Mouse (Mus musculus) lung, adult 2 months (tissue): ENCODE measurements around the gene Zfp568. TPM values are rescaled to one million over a fixed set of nuclear protein-coding genes. Genes with fewer than 3 reads are reported as not detected.
A peak's percentile ranks its signal among the peaks of the same experiment; 100 is the strongest.

Experiments used
- DNase-seq: peaks from one replicate; pipeline ENCODE4 v3.0.0; 2022
- H3K4me1 ChIP-seq: fragments of 200-500 bp; 2 replicates; pipeline ENCODE4 v1.6.1; 2011; ENCODE audit warnings: low read length; ENCODE audit not compliant: control insufficient read depth, insufficient read depth
- H3K4me3 ChIP-seq: fragments of 200-500 bp; replicated peaks from 2 replicates; pipeline ENCODE3; 2011; ENCODE audit warnings: low read depth, mild to moderate bottlenecking, control low read depth, low read length; ENCODE audit errors: extremely low read depth
- CTCF ChIP-seq: fragments of 200-500 bp; IDR thresholded peaks from 2 replicates; pipeline ENCODE4 v1.5.1; 2011; ENCODE audit warnings: mild to moderate bottlenecking, low read length, control low read depth; ENCODE audit not compliant: insufficient read depth
- POLR2A ChIP-seq: fragments of 200-500 bp; IDR thresholded peaks from 2 replicates; pipeline ENCODE4 v1.6.1; 2011; ENCODE audit warnings: low read depth, mild to moderate bottlenecking, control low read depth, low read length, borderline replicate concordance; ENCODE audit errors: extremely low read depth
- WGBS: fragments of 180-500 bp; shearing (Covaris S2); methylation state at CpG from one replicate; pipeline ENCODE4 v1.1.7; 2018; 5-methylcytosine and 5-hydroxymethylcytosine counted together
- polyA plus RNA-seq: library from polyadenylated mRNA; depleted of rRNA; stranded (reverse); fragments of >200 nt; gene quantifications from 2 replicates; pipeline ENCODE4 v1.2.3, GENCODE M21; 2012; rRNA removed

Gene Zfp568
- polyA plus RNA-seq, result 5.1 and 6.1 TPM in 2 replicates

DNA sequence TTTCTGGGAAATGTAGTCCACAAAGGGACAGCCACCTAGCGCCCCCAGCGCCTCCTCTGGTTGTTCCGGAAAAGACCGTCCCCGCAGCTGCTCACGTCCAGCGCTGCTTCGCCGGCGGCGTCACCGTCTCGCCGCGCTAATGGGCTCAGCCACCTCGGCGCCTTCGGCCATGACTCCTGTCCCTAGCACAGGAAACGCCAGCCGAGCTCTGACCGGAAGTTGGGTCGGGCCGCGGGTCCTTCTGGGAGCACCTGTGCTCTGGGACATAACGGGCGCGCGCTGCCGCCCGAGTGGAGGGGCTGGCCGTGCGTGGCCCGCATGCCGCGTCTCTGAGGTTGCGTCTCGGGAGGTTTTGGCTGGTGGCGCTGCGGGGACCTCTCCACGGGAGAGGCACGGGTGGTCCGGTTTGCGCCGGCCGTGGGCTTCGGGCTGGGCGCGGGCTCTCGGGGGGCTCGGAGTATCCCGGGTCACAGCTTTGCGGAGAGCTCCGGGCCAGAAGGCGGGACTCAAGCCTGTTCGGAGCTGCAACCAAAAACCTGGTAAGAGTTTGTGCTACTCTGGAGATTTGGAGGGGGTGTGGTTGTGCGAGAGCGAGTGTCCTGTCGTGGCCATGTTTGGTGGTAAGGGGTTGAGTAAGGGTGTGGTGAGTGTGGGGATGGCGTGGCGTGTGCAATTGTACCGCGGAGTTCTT, at the start of gene Zfp568:
Zfp568 (plus strand) TSS at position 266 of the 691 bp plus-strand sequence.
- WGBS, result under 1% methylated on average over 62 of the region's 62 CpGs
- H3K4me3 ChIP-seq, result peak within 1 kb of the TSS; percentile 75
- H3K4me1 ChIP-seq, result no peaks in the 10 kb centered on the region
- TF ChIP-seq POLR2A (peak; percentile 96), CTCF (peak; percentile 36)
- DNase-seq, result peak; percentile 89

DNA sequence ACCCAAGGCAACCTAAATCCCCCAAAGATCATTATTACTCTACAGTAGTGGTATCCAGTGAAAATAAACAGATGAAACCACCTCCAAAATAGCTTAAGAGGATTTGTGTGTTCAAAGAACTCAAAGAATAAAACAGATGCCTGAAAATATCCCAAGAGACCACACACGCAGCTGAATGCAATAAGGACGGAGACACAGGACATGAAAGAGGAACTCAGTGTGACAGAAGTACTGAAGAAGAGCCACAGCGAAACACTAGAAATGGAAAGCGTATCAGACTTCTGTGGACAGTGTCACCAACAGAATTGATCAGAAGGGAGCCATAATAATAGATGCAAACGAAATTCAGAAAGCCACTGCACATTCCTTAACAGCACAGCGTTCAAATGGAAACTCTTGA, 44.9 kb upstream of the Zfp568 start:
- Histone ChIP-seq H3K4me1 (no peaks in the 10 kb centered on the region), H3K4me3 (no peak overlapping the region)
- no peak for DNase-seq
- WGBS, result 77% methylated on average over 6 of the region's 6 CpGs
- no peak for TF ChIP-seq POLR2A
- TF ChIP-seq CTCF, result no peak

DNA sequence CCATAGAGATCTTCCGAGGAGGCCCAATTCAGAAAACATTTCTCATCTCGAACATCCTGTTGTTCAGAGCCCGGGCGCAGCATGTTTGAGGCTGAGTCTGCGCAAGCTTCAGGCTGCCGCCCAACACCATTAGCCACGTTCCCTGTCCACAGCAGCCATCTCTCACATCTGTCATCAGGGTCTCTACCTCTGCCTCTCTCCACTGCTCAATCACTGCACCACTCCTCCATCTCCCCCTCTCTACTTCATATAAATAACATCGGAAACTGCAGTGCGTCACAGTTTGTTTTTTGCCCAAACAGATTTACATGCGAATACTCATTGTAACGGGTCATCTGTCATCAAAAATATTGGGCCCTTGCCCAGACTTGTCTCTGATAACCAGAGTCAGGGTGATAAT, 42.7 kb upstream of the Zfp568 start:
- no peak for DNase-seq
- TF ChIP-seq CTCF (no peak), POLR2A (no peak)
- no peak overlapping the region for H3K4me3 ChIP-seq
- WGBS, result 76% methylated on average over 11 of the region's 11 CpGs
- H3K4me1 ChIP-seq, result no peaks in the 10 kb centered on the region

DNA sequence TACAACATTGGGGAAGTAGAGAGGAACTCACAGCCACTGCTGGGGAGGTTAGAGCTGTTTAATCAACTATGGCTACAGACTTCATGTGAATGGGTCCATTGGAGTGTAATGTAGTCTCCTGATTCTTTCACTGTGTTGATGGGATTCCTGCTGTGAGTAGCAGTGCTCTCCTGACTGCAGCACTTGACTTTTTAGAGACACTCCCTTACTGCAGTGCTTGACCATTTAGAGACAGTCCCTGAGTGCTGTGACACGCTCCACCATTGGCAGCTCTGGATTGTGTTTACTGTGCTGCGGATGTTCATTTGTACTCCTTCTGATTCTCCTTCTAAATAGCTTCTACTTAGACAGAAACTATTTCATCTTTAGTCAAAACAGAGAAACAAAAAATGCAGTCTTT, 41.0 kb upstream of the Zfp568 start:
- no peak overlapping the region for H3K4me3 ChIP-seq
- no peaks in the 10 kb centered on the region for H3K4me1 ChIP-seq
- no peak for TF ChIP-seq POLR2A
- TF ChIP-seq CTCF, result no peak
- no peak for DNase-seq
- 44% methylated on average over 2 of the region's 2 CpGs for WGBS

DNA sequence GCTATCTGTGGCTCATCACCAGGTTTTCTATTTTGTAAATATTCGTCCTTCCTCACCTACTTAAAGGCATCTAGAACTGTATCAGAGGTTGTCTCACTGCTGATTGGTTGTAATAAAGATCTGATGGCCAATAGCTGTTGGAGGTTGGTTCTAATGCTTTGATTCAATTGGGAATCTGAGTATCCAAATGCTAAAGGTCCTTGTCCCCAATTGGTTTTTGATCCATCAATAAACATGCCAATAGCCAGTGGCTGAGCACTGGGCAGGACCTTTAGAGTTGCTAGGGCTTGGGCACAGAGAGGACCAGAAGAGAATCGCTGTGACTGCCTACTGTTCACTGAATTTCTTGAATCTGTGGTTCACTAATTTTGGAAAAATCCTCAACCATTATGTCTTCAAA, 40.0 kb upstream of the Zfp568 start:
- no peaks in the 10 kb centered on the region for H3K4me1 ChIP-seq
- TF ChIP-seq POLR2A, result no peak
- TF ChIP-seq CTCF, result no peak
- 84% methylated on average over 2 of the region's 2 CpGs for WGBS

DNA sequence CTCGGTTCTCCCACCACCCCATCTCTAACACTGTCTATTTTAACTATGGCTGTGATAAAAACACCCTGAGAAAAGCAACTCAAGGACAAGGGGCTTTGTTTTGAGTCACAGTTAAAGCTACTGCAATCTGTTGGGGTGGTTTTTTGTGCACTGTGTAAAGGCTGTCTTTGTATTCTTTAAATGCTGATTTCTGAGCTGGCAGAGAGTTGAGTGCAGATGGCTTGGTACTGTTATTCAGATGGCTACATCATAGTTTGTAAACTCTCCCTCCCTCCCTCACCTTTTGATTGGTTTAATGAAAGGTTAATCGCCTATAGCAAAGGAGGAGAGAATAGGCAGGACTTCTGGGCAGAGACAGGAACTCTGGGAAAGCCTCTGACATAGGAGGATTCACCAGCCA, 39.6 kb upstream of the Zfp568 start:
- Histone ChIP-seq H3K4me1 (no peaks in the 10 kb centered on the region), H3K4me3 (no peak overlapping the region)
- WGBS, result 83% methylated on average over 2 of the region's 2 CpGs
- DNase-seq, result no peak
- TF ChIP-seq POLR2A, result no peak
- TF ChIP-seq CTCF, result no peak

More for the DNA sequence above, 40.0 kb upstream of the Zfp568 start:
- H3K4me3 ChIP-seq, result no peak overlapping the region
- no peak for DNase-seq

DNA sequence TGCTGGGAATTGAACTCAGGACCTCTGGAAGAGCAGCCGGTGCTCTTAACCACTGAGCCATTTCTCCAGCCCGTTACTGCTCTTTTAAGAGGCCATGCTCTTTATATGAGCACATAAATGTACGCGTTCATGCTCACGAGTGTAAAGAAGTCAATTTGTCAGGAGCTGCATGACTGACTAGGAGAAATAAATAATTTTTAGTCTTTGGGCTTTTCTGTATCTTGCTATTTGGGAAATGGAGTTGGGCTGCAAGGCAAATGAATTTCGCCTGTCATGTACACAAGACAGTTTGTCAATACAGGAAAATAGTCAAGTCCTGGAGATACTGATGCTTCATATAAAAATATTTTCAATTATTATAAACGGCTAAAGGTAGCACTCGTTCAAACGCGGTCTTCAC, 30.7 kb upstream of the Zfp568 start:
- WGBS, result 31% methylated on average over 10 of the region's 10 CpGs

DNA sequence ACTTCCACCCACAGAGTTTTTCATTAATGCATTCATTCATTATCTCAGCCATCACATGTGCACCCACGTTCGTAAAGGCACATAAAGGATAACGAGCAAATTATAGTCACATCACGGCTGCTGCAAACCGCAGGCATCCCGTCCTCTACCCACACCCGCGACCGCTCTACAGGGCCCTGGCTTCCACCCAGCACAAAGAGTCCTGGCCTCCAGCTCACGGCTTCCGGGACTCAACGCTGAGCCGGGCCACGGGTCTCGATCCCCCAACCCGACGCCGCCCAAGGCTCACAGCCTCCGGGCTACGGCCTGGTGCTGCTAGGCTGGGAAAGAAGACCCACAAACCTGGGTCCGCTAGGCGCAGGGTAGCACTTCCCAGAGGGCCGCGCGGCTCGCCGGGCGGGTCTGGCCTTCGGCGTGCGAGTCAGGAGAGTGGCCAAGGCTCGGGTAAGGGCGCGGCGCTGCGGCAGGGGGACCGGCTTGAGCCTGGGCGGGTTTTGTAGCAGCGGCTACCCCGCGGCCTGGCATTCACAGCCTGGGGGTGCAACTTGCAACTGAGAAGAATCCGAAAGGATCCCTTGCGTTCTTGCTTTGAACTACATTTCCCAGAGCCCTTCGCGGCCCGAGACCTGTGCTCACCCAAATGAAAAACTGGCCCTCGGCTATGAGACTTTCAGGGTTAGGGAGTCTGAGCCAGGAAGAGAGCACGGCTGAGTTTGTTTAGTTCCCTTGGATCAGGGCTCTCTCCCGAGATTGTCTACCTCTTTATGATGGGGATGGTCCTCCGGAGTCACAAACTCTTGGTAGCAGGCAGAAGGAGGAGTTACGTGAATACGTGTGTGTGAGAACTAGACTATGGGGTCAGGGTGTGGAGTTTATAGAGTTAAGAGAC, 30.0 kb upstream of the Zfp568 start, which contains the start of gene Zfp74:
Zfp74 (minus strand) TSS at position 577 of the 889 bp plus-strand sequence.
- Histone ChIP-seq H3K4me3 (peak within 1 kb of the TSS; percentile 80), H3K4me1 (no peaks in the 10 kb centered on the region; the same call in 1 of the 2 replicates)
- TF ChIP-seq POLR2A, result peak; percentile 28; the same call in 1 of the 2 replicates
- TF ChIP-seq CTCF, result no peak
- DNase-seq, result peak; percentile 74
- under 1% methylated on average over 52 of the region's 52 CpGs for WGBS

More for the DNA sequence above, 30.7 kb upstream of the Zfp568 start:
- TF ChIP-seq CTCF (no peak), POLR2A (no peak)
- Histone ChIP-seq H3K4me3 (peak overlapping the region; percentile 80), H3K4me1 (no peaks in the 10 kb centered on the region; the same call in 1 of the 2 replicates)
- DNase-seq, result no peak

DNA sequence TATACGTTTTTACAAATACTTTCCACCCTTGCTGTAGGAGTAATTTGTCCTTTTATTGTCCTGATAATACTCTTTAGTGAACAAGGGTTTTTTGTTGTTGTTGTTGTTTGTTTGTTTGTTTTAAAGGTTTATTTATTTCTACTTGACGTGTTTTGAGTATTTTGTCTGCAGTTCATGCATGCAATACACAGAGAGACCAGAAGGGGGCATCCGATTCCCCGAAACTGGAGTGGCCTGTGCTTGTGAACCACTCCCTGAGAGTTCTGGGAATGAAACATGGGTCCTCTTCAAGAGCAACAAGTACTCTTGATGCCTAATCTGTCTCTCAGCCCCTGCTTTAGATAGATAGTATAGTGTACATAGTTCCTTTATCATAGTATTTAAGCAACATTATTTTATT, 29.0 kb upstream of the Zfp568 start:
- 17% methylated on average over 4 of the region's 4 CpGs for WGBS
- Histone ChIP-seq H3K4me3 (no peak overlapping the region), H3K4me1 (no peaks in the 10 kb centered on the region; the same call in 1 of the 2 replicates)
- peak; percentile 18 for DNase-seq
- TF ChIP-seq POLR2A, result no peak
- TF ChIP-seq CTCF, result peak; percentile 53
